Mouse (Mus musculus) cerebellum, adult 2 months (tissue): ENCODE results near the gene Cmtm3. TPM values are rescaled to one million over a fixed set of nuclear protein-coding genes. Genes with fewer than 3 reads are reported as not detected.
"Not testable (repeated sequence)": the region's sequence is repeated elsewhere in the genome, so short reads cannot be mapped to it uniquely, and the experiment has no call there.

Experiments
- DNase-seq, 2 experiments: peaks; one replicate each; pipeline ENCODE4 v3.0.0; 2021
- H3K27ac ChIP-seq: fragments of 200-500 bp; 2 replicates; pipeline ENCODE4 v1.5.1; 2012; ENCODE audit warnings: low read length, control low read depth, inconsistent platforms; ENCODE audit not compliant: insufficient read depth
- H3K27me3 ChIP-seq: fragments of 200-500 bp; 2 replicates; pipeline ENCODE4 v1.6.1; 2012; ENCODE audit warnings: inconsistent platforms, mild to moderate bottlenecking, low read length, moderate library complexity; ENCODE audit not compliant: control insufficient read depth, insufficient read depth
- H3K4me1 ChIP-seq: fragments of 200-500 bp; 2 replicates; pipeline ENCODE4 v1.6.1; 2011; ENCODE audit warnings: low read length; ENCODE audit not compliant: control insufficient read depth, insufficient read depth
- H3K4me3 ChIP-seq: fragments of 200-500 bp; replicated peaks from 2 replicates; pipeline ENCODE3; 2011; ENCODE audit warnings: mild to moderate bottlenecking, low read depth, low read length, control low read depth; ENCODE audit not compliant: insufficient read depth
- CTCF ChIP-seq: fragments of 200-500 bp; IDR thresholded peaks from 2 replicates; pipeline ENCODE4 v1.5.1; 2011; ENCODE audit warnings: low read depth, mild to moderate bottlenecking, control low read depth, low read length, moderate library complexity, borderline replicate concordance; ENCODE audit not compliant: insufficient read depth
- POLR2A ChIP-seq: fragments of 200-500 bp; IDR thresholded peaks from 2 replicates; pipeline ENCODE4 v1.6.1; 2011; ENCODE audit warnings: low read length, control low read depth, borderline replicate concordance; ENCODE audit not compliant: insufficient read depth
- WGBS: fragments of 180-500 bp; shearing (Covaris S2); methylation state at CpG from one replicate; pipeline ENCODE4 v1.1.7; 2018; 5-methylcytosine and 5-hydroxymethylcytosine counted together
- polyA plus RNA-seq: library from polyadenylated mRNA; depleted of rRNA; stranded (reverse); fragments of >200 nt; gene quantifications from 2 replicates; pipeline ENCODE4 v1.2.3, GENCODE M21; 2012

Cmtm3 gene
- polyA plus RNA-seq, 1 experiment: 16.9 TPM

- no peak for TF ChIP-seq POLR2A
- peak; percentile 14; the same call in 1 of the 2 replicates for TF ChIP-seq CTCF
- Histone ChIP-seq H3K4me3 (no peak overlapping the region), H3K27ac (no peak overlapping the region), H3K4me1 (peaks cover 2% of the 10 kb centered on the region; the same call in 1 of the 2 replicates), H3K27me3 (no peaks in the 10 kb centered on the region)
- DNase-seq: no peak
- 59% methylated on average over 4 of the region's 4 CpGs for WGBS
These were observed 25.9 kb upstream of the Cmtm3 start for GRCm38 (mm10) chr8:104313311-104313710.

DNA sequence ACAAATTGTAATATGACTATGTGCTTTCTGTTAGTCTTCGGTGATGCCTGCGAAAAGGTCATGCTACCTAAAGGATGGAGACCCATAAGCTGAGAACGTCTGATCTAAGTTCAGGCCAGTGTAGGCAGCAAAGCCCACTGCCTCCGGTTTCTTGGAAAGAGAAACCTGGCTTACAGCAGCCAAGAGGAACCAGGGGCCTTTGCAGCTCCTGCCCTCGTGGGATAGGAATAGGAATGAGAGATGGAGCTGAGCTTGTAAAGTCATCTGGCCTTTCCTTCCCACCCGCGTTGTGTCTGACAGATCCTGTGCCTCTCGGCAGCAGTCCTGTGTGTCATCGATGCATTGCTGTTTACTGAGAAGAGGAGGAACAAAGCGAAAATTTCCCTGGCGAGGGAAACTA lies 17.9 kb upstream of the Cmtm3 start, which contains the start of gene Gm11020:
Gm11020 (plus strand) TSS at position 301 of the 400 bp plus-strand sequence.
- H3K4me3 ChIP-seq, H3K4me1 ChIP-seq, H3K27me3 ChIP-seq, H3K27ac ChIP-seq, DNase-seq: not testable (repeated sequence)
- 79% methylated on average over 11 of the region's 11 CpGs for WGBS

DNA sequence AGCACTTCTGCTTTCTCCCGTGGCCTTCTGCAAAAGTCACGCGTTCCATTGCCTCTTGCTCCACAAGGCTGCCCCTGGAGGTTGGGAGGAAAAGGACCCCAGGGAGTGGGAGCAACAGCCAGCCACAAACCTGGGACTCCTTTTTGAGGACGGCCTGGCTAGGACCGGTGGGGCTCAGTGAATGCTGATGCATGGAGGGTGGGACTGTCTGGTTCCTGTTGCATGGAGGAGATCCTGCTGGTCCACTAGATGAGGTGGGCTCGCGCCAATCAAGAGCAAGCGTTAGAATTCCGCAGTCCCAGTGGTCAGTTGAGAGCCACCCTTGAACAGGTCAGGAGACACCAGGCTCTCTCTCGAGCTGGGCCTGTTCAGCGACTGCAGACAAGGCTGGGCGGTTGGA lies 17.3 kb upstream of the Cmtm3 start, which contains the start of gene Cmtm2b:
Cmtm2b (plus strand) TSS at position 301 of the 400 bp plus-strand sequence.
- H3K4me1 ChIP-seq, H3K27me3 ChIP-seq, H3K4me3 ChIP-seq, H3K27ac ChIP-seq, DNase-seq: not testable (repeated sequence)
- 89% methylated on average over 12 of the region's 12 CpGs for WGBS

GRCm38 (mm10) chr8:104332665-104333631 lies 6.3 kb upstream of the Cmtm3 start:
- H3K27ac ChIP-seq: no peak overlapping the region
- H3K4me1 ChIP-seq: no peaks in the 10 kb centered on the region
- no peak for DNase-seq
- H3K27me3 ChIP-seq: no peaks in the 10 kb centered on the region
- WGBS: 75% methylated on average over 5 of the region's 5 CpGs
- TF ChIP-seq CTCF: no peak
- TF ChIP-seq POLR2A: no peak
- no peak overlapping the region for H3K4me3 ChIP-seq

DNA sequence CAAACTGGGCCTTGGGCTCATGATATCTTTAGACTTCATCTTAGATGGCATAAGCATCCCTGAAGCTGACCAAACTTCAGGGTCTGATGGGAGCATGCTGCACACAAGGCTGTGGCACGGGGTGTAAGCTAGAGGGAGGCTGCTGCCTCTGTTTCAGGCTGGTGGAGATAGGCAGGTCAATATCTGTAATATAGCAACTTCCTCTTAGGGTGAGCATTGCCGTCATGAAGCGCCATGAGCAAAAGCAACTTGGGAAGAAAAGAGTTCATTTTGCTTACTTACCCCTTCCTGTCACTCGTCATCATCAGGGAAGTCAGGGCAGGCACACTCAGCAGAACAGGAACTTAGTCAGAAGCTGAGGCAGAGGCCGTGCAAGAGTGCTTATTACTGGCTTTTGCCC lies 5.4 kb upstream of the Cmtm3 start:
- TF ChIP-seq POLR2A: no peak
- no peak for TF ChIP-seq CTCF
- no peaks in the 10 kb centered on the region for H3K27me3 ChIP-seq
- no peak overlapping the region for H3K4me3 ChIP-seq
- WGBS: 76% methylated on average over 5 of the region's 5 CpGs
- H3K4me1 ChIP-seq: no peaks in the 10 kb centered on the region
- no peak for DNase-seq
- no peak overlapping the region for H3K27ac ChIP-seq

DNA sequence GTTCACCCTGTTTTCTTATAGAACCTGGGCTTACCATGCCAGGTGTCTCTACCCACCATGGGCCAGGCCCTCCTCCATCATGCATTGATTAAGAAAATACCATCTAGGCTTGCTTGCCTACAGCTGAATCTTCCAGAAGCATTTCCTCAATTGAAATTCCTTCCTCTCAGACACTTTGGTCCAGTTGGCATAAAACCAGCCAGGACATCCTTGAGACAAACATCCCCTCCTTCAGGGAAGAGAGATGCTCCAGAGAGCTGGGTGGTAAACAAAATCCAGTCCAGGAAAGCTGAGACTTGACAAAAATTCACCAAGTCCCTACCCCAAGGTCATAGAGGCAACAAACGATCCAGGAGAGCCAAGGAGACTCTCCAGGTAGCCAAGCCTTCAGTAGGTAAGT lies 5.0 kb upstream of the Cmtm3 start:
- Histone ChIP-seq H3K4me1 (no peaks in the 10 kb centered on the region), H3K27me3 (no peaks in the 10 kb centered on the region), H3K27ac (no peak overlapping the region), H3K4me3 (no peak overlapping the region)
- 65% methylated on average over 1 of the region's 1 CpGs for WGBS
- TF ChIP-seq POLR2A (no peak), CTCF (no peak)
- DNase-seq: no peak

DNA sequence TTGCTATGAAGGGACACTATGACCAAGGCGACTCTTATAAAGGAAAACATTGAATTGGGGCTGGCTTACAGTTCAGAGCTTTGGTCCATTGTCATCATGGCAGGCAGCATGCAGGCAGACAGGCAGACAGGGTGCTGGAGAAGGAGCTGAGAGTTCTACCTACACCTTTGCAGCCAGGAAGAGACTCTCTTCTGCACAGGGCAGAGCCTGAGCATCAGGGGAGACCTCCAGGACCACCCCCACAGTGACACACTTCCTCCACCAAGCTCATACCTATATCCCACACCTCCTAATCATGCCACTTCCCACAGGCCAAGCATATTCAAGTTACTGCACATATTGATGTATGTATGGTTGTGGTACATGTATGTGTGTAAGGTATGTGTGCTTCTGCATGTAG lies 2.4 kb upstream of the Cmtm3 start:
- H3K27me3 ChIP-seq: no peaks in the 10 kb centered on the region
- 92% methylated on average over 1 of the region's 1 CpGs for WGBS
- H3K27ac ChIP-seq: no peak overlapping the region
- no peak for TF ChIP-seq CTCF
- no peak for TF ChIP-seq POLR2A
- H3K4me1 ChIP-seq: 0 out of 2 replicates have a peak, but pooled peaks cover 8% of the 10 kb centered on the region
- no peak for DNase-seq
- no peak overlapping the region for H3K4me3 ChIP-seq

GRCm38 (mm10) chr8:104337890-104338289 lies 1.3 kb upstream of the Cmtm3 start:
- DNase-seq: no peak
- Histone ChIP-seq H3K4me1 (0 out of 2 replicates have a peak, but pooled peaks cover 8% of the 10 kb centered on the region), H3K27me3 (no peaks in the 10 kb centered on the region), H3K4me3 (no peak overlapping the region), H3K27ac (no peak overlapping the region)
- TF ChIP-seq POLR2A (no peak), CTCF (no peak)
- WGBS: 72% methylated on average over 3 of the region's 3 CpGs
